Mouse (Mus musculus) heart, adult 2 months (tissue): ENCODE data around the gene Psmb11. TPM values are rescaled to one million over a fixed set of nuclear protein-coding genes. Genes with fewer than 3 reads are reported as not detected.
"Not testable (repeated sequence)": the region's sequence is repeated elsewhere in the genome, so short reads cannot be mapped to it uniquely, and the experiment has no call there.

Experiments used
- DNase-seq, 2 experiments: peaks; one replicate each; pipeline ENCODE4 v3.0.0; 2021
- H3K27ac ChIP-seq: fragments of 200-600 bp; 2 replicates; pipeline ENCODE4 v1.8.1; 2022
- H3K27me3 ChIP-seq: fragments of 200-500 bp; 2 replicates; pipeline ENCODE4 v1.6.1; 2012; ENCODE audit warnings: mild to moderate bottlenecking, low read length, inconsistent platforms, mixed read lengths; ENCODE audit not compliant: control insufficient read depth, insufficient read depth
- H3K36me3 ChIP-seq: fragments of 200-500 bp; 2 replicates; pipeline ENCODE4 v1.6.1; 2012; ENCODE audit warnings: low read length, inconsistent platforms; ENCODE audit not compliant: control insufficient read depth, insufficient read depth
- H3K4me1 ChIP-seq: fragments of 200-500 bp; 2 replicates; pipeline ENCODE4 v1.6.1; 2011; ENCODE audit warnings: low read length; ENCODE audit not compliant: control insufficient read depth, insufficient read depth
- H3K4me3 ChIP-seq: fragments of 200-600 bp; 2 replicates; pipeline ENCODE4 v1.8.1; 2022
- H3K79me2 ChIP-seq: fragments of 200-500 bp; replicated peaks from 2 replicates; pipeline ENCODE4 v1.6.1; 2012; ENCODE audit warnings: mild to moderate bottlenecking, inconsistent platforms, low read length, moderate library complexity, mixed read lengths; ENCODE audit not compliant: control insufficient read depth, insufficient read depth
- H3K9ac ChIP-seq: fragments of 200-500 bp; 2 replicates; pipeline ENCODE4 v1.6.1; 2012; ENCODE audit warnings: low read depth, mild to moderate bottlenecking, control low read depth, inconsistent platforms, low read length, mixed read lengths
- CTCF ChIP-seq: fragments of 200-600 bp; IDR thresholded peaks from 2 replicates; pipeline ENCODE4 v1.8.1; 2022; ENCODE audit warnings: antibody characterized with exemption, mild to moderate bottlenecking, moderate library complexity
- EP300 ChIP-seq: fragments of 200-500 bp; IDR thresholded peaks from 2 replicates; pipeline ENCODE4 v1.6.1; 2011; ENCODE audit warnings: low read depth, low read length, control low read depth; ENCODE audit not compliant: insufficient read depth
- POLR2A ChIP-seq: fragments of 200-500 bp; IDR thresholded peaks from 2 replicates; pipeline ENCODE4 v1.6.1; 2011; ENCODE audit warnings: mild to moderate bottlenecking, low read depth, low read length, control low read depth; ENCODE audit not compliant: insufficient read depth
- WGBS: fragments of 180-500 bp; shearing (Covaris S2); methylation state at CpG from one replicate; pipeline ENCODE4 v1.1.7; 2018; 5-methylcytosine and 5-hydroxymethylcytosine counted together
- intact Hi-C: fragments of 180-260 bp; cut with DNase I; formaldehyde crosslinking; loops from one replicate; pipeline ENCODE4 v1.15.1; 2025
- polyA plus RNA-seq: library from polyadenylated mRNA; depleted of rRNA; stranded (reverse); fragments of >200 nt; gene quantifications from 2 replicates; pipeline ENCODE4 v1.2.3, GENCODE M21; 2012
- total RNA-seq, 2 experiments: library from RNA; stranded (reverse); gene quantifications; 2 replicates each; pipeline ENCODE4 v1.2.3; 2021

Gene Psmb11
- total and polyA plus RNA-seq, 3 experiments, result not detected

DNA sequence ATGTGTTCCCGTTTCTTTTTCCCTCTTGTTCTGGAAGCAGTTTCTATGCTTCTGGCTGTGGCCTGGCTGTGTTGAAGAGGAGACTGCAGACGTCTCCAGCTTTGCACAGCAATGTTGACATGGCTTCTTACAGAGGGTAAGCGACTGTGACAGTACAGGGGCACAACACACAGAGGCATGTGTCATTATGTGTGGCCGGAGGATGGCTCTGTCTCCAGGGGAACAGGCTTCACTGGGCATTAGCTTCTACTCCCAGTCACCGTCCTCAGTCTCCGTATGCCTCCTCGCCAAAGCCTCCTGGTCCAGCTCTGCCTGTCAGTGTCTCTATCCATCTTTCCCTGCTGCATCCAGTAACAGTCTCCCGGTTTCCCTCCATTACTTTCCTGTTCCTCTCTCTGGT is 14.0 kb upstream of the Psmb11 start:
- no peak for DNase-seq
- no peak overlapping the region for H3K4me3 ChIP-seq
- no peaks in the 10 kb centered on the region; the same call in 1 of the 2 replicates for H3K36me3 ChIP-seq
- H3K4me1 ChIP-seq, result peaks cover 4% of the 10 kb centered on the region
- intact Hi-C loops, result loop anchor here (5.0 kb wide), 1 partner anchor 80 kb away; the partner anchor contains the start of genes 1700123O20Rik and Acin1
- no peak for TF ChIP-seq POLR2A
- no peak for TF ChIP-seq EP300
- no peak for TF ChIP-seq CTCF
- H3K79me2 ChIP-seq, result no peaks in the 10 kb centered on the region
- no peak overlapping the region for H3K9ac ChIP-seq
- no peak overlapping the region for H3K27ac ChIP-seq
- no peaks in the 10 kb centered on the region for H3K27me3 ChIP-seq
- 65% methylated on average over 8 of the region's 8 CpGs for WGBS

GRCm38 (mm10) chr14:54609245-54609644 is 12.0 kb upstream of the Psmb11 start:
- H3K27ac ChIP-seq, result no peak overlapping the region
- no peak overlapping the region for H3K9ac ChIP-seq
- no peaks in the 10 kb centered on the region; the same call in 1 of the 2 replicates for H3K36me3 ChIP-seq
- H3K79me2 ChIP-seq, result no peaks in the 10 kb centered on the region
- no peak for DNase-seq
- 75% methylated on average over 4 of the region's 4 CpGs for WGBS
- no peak overlapping the region for H3K4me3 ChIP-seq
- H3K27me3 ChIP-seq, result no peaks in the 10 kb centered on the region
- intact Hi-C loops, result loop anchor here (5.0 kb wide), 1 partner anchor 78 kb away; the partner anchor contains the start of genes 1700123O20Rik and Acin1
- no peaks in the 10 kb centered on the region for H3K4me1 ChIP-seq
- TF ChIP-seq POLR2A (no peak), CTCF (no peak), EP300 (no peak)

DNA sequence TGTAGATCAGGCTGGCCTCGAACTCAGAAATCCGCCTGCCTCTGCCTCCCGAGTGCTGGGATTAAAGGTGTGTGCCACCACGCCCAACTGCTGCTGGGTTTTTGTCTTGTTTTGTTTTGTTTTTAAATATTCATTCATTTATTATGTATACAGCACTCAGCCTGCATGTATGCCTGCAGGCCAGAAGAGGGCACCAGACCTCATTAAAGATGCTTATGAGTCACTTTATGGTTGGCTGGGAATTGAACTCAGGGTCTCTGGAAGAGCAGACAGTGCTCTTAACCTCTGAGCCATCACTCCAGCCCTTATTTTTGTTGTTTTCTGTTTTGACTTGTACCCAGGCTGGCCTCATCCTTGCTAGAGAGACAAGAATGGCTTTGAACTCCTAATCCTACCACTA is 11.3 kb upstream of the Psmb11 start:
- Histone ChIP-seq H3K4me1 (no peaks in the 10 kb centered on the region), H3K9ac (no peak overlapping the region), H3K27me3 (no peaks in the 10 kb centered on the region), H3K4me3 (no peak overlapping the region), H3K36me3 (no peaks in the 10 kb centered on the region; the same call in 1 of the 2 replicates), H3K79me2 (no peaks in the 10 kb centered on the region), H3K27ac (no peak overlapping the region)
- 83% methylated on average over 4 of the region's 4 CpGs for WGBS
- intact Hi-C loops, result loop anchor here (5.0 kb wide), 2 partner anchors 43 to 77 kb away; partner anchors contain the start of genes 1700123O20Rik and Acin1
- TF ChIP-seq POLR2A (no peak), CTCF (peak; percentile 72)
- DNase-seq, result no peak

DNA sequence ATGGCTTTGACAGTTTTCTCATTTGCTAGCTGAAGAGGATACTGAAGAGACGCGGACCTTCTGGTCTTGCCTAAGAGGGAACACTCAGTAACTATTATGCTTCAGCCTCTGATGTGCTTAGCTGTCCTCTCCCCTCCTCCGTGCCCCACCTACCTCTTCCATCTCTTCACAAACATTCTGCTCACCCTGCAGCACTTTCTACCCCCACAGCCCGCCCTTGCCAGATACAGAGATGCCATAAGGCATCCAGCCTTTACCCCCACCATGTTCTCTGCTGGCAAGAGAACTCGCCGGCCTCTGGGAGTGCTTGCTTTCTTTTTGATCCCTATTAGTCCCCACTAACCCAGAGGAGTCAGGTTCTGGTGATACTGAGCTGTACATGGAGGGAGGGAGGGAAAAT is 10.6 kb upstream of the Psmb11 start:
- H3K9ac ChIP-seq, result no peak overlapping the region
- no peaks in the 10 kb centered on the region for H3K4me1 ChIP-seq
- no peaks in the 10 kb centered on the region for H3K27me3 ChIP-seq
- H3K36me3 ChIP-seq, result no peaks in the 10 kb centered on the region
- TF ChIP-seq CTCF, result no peak
- TF ChIP-seq POLR2A, result no peak
- TF ChIP-seq EP300, result no peak
- no peaks in the 10 kb centered on the region for H3K79me2 ChIP-seq
- no peak overlapping the region for H3K4me3 ChIP-seq
- WGBS, result 83% methylated on average over 6 of the region's 6 CpGs
- DNase-seq, result no peak
- intact Hi-C loops, result loop anchor here (5.0 kb wide), 1 partner anchor 43 kb away; no protein-coding TSS in a partner anchor
- no peak overlapping the region for H3K27ac ChIP-seq

GRCm38 (mm10) chr14:54614130-54614529 is 7.1 kb upstream of the Psmb11 start:
- not testable (repeated sequence) for DNase-seq, H3K27ac ChIP-seq, H3K4me3 ChIP-seq, H3K4me1 ChIP-seq, H3K27me3 ChIP-seq, H3K36me3 ChIP-seq, H3K79me2 ChIP-seq, H3K9ac ChIP-seq
- WGBS, result 94% methylated on average over 16 of the region's 16 CpGs
- intact Hi-C loops, result loop anchor here (5.0 kb wide), 1 partner anchor 47 kb away; no protein-coding TSS in a partner anchor

DNA sequence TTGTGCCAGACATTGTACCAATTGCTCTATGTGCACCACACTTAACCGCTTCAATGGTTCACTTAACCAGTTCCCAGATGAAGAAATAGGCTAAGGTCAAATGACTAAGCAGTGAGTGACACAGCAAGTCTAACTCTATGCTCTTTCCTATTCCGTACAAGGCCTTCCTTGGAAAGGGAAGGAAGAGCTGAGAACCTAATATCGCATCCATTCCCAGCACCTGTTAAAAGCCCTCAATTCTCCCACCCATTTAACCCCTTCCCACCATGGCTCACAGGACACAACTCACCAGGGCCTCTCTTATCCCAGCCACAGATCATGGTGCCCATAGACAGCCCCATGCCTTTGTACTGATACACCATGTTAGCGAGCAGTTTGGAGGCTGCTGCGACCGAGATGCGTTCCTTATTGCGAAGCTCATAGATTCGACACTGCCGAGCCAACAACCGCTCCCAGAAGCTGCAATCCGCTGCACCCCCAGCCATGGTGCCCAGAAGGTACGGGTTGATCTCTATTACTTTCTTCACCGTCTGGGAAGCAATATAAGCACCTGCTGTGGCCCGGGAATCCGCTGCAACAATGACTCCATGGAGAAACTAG is 4.9 kb upstream of the Psmb11 start:
- Histone ChIP-seq H3K9ac (no peak overlapping the region), H3K27me3 (no peaks in the 10 kb centered on the region), H3K79me2 (no peaks in the 10 kb centered on the region), H3K36me3 (no peaks in the 10 kb centered on the region), H3K4me3 (no peak overlapping the region), H3K4me1 (no peaks in the 10 kb centered on the region; the same call in 1 of the 2 replicates), H3K27ac (no peak overlapping the region)
- no peak for TF ChIP-seq EP300
- TF ChIP-seq POLR2A, result no peak
- TF ChIP-seq CTCF, result no peak
- WGBS, result 94% methylated on average over 16 of the region's 16 CpGs
- no peak for DNase-seq
- intact Hi-C loops, result no loop called here
